Mouse (Mus musculus) WW6 (cell line): ENCODE results near the gene Lce1c.
"Not testable (repeated sequence)": the region's sequence is repeated elsewhere in the genome, so short reads cannot be mapped to it uniquely, and the experiment has no call there.

Experiments
- DNase-seq: peaks from one replicate; pipeline ENCODE4 v3.0.0-alpha.2; 2013; ENCODE audit warnings: low read depth, low spot score

The Lce1c gene

GRCm38 (mm10) chr3:92678947-92679346 is at the start of gene Lce1c:
Gene Lce1c (plus strand): TSS chr3:92679247.
- DNase-seq = no peak

GRCm38 (mm10) chr3:92637745-92638652 is 41.0 kb upstream of the Lce1c start:
- DNase-seq = no peak

- no peak for DNase-seq
Observed at GRCm38 (mm10) chr3:92638653-92638991, 40.4 kb upstream of the Lce1c start.

GRCm38 (mm10) chr3:92639854-92640253 is 39.2 kb upstream of the Lce1c start:
- DNase-seq = no peak

GRCm38 (mm10) chr3:92648207-92648606 is 30.8 kb upstream of the Lce1c start, which contains the start of gene Lce1a1:
Gene Lce1a1 (minus strand): TSS chr3:92648307.
- no peak for DNase-seq

GRCm38 (mm10) chr3:92656826-92657225 is 22.2 kb upstream of the Lce1c start, which contains the start of gene Lce1b:
Gene Lce1b (minus strand): TSS chr3:92656926.
- DNase-seq = no peak

GRCm38 (mm10) chr3:92670215-92670614 is 8.8 kb upstream of the Lce1c start, which contains the start of gene Lce1a2:
Gene Lce1a2 (minus strand): TSS chr3:92670315.
- DNase-seq = no peak

- DNase-seq = no peak
Observed at GRCm38 (mm10) chr3:92687110-92687509, 8.1 kb downstream of the Lce1c start, which contains the start of gene Lce1d. Gene Lce1d (minus strand): TSS chr3:92687210.

GRCm38 (mm10) chr3:92689154-92689553 is 10.1 kb downstream of the Lce1c start:
- not testable (repeated sequence) for DNase-seq

GRCm38 (mm10) chr3:92691688-92692087 is 12.6 kb downstream of the Lce1c start:
- DNase-seq = no peak

- no peak for DNase-seq
Observed at GRCm38 (mm10) chr3:92694613-92695012, 15.6 kb downstream of the Lce1c start.

GRCm38 (mm10) chr3:92708974-92709373 is 29.9 kb downstream of the Lce1c start, which contains the start of gene Lce1e:
Gene Lce1e (minus strand): TSS chr3:92709074.
- DNase-seq = no peak

- DNase-seq = no peak
Observed at GRCm38 (mm10) chr3:92715122-92715521, 36.1 kb downstream of the Lce1c start.

GRCm38 (mm10) chr3:92720250-92720649 is 41.2 kb downstream of the Lce1c start, which contains the start of gene Lce1f:
Gene Lce1f (minus strand): TSS chr3:92720350.
- DNase-seq = no peak

- no peak for DNase-seq
Observed at GRCm38 (mm10) chr3:92722631-92723030, 43.6 kb downstream of the Lce1c start.
